Mouse (Mus musculus): Measurements from ENCODE around the gene Asb8. TPM values are rescaled to one million over a fixed set of nuclear protein-coding genes. Genes with fewer than 3 reads are reported as not detected.

Asb8 gene
- polyA plus RNA-seq, 2 experiments from 2014 or later: 33.5 to 40.1 TPM

- no peak for ATAC-seq
Measured at GRCm38 (mm10) chr15:98114852-98115778, 50.3 kb downstream of the Asb8 start.

GRCm38 (mm10) chr15:98114098-98114851, 51.1 kb downstream of the Asb8 start:
- no peak for ATAC-seq

- ATAC-seq: no peak
Measured at GRCm38 (mm10) chr15:98111791-98112190, 53.6 kb downstream of the Asb8 start.

- ATAC-seq: peak; percentile 99
Measured at GRCm38 (mm10) chr15:98108297-98109152, 56.9 kb downstream of the Asb8 start.

- peak; percentile 4 for ATAC-seq
Measured at GRCm38 (mm10) chr15:98107703-98108296, 57.6 kb downstream of the Asb8 start.

GRCm38 (mm10) chr15:98107230-98107629, 58.2 kb downstream of the Asb8 start:
- no peak for ATAC-seq

- no peak for ATAC-seq
Measured at GRCm38 (mm10) chr15:98106506-98106905, 58.9 kb downstream of the Asb8 start.

GRCm38 (mm10) chr15:98102401-98102800, 63.0 kb downstream of the Asb8 start:
- no peak for ATAC-seq

- ATAC-seq: no peak
Measured at GRCm38 (mm10) chr15:98098519-98098918, 66.9 kb downstream of the Asb8 start.

- ATAC-seq: no peak
Measured at GRCm38 (mm10) chr15:98096957-98097356, 68.5 kb downstream of the Asb8 start.

GRCm38 (mm10) chr15:98094905-98095304, 70.5 kb downstream of the Asb8 start:
- ATAC-seq: no peak

DNA sequence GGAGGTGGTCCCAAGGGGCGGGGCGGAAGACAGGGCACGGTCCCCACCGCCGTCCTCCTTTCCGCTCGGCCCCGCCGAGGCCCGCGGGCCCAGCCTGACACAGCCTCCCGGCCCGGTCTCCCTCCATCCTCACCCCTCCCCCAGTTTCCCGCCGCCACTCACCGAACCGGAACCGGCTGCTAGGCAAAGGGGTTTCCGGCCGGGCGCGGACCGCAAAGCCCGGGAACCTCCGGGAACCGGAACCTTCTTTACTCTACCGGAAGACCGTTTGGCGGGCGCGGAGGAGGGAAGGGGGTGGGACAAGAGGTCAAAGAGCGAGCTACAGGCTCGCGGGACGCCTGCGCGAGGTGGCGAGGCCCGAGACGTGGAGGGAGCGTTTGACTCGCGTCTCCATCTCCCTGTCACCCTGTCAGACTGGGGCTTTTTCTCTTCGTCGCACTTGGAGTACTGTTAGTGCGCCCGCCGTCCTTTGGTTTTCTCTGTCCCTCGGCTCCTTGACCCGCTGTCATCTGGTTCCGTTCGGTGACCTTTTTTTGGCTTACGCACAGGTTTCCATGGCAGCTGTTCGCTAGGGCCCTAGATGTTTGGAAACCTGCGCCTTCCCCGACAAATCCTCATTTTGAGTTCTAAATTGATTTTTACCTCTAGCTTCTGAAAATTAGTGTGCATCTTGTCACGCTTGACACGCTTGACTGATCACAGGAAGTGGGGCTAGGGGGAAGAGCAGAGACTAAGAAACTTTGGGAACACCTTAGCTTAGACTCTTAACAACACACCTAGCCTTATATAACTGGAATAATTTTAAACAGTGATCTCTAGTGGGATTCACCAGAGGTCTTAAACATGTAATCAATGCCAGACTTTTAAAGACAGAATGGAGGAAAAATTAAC, 72.1 kb downstream of the Asb8 start, which contains the start of gene Senp1:
Senp1 (minus strand) TSS at position 624 of the 891 bp plus-strand sequence.
- ATAC-seq: peak; percentile 69

DNA sequence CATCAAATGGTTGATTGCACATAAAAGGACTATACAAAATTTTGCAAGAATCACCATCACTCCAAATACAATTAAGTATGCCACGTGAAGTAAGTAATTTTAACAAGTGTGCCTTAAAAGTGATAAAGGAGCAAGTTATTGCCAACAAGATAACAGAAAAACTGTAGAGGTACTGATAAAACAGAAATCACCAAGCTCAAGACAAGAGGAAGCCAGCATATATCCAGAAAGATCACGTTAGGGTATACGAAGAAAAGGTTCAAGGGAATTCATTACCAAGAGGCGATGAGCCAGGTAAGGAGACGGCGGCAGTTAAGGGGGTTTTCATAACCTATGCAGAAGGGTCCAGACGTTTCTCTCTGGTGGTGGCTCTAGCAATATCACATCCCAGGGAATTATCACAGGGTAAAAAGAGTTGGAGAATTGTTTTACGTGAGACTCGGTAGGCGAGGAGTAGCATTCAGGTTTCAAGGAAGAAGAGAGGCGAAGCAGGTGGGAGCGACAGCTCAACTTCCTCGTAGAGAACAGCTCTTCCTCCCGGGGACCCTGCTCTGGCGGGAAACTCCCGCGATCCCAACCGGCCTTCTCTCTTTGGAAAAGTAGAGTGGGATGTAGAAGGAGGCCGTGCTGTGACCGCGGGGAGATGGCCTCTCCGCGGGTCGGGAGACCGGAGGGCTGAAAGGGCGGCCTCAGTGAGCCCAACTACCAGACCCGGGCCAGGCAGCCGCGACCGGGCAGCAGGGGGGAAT, 72.9 kb downstream of the Asb8 start, which contains the start of gene Pfkm:
Pfkm (plus strand) TSS at position 218 of the 749 bp plus-strand sequence.
- no peak for ATAC-seq

- no peak for ATAC-seq
Measured at GRCm38 (mm10) chr15:98091841-98092240, 73.6 kb downstream of the Asb8 start.

DNA sequence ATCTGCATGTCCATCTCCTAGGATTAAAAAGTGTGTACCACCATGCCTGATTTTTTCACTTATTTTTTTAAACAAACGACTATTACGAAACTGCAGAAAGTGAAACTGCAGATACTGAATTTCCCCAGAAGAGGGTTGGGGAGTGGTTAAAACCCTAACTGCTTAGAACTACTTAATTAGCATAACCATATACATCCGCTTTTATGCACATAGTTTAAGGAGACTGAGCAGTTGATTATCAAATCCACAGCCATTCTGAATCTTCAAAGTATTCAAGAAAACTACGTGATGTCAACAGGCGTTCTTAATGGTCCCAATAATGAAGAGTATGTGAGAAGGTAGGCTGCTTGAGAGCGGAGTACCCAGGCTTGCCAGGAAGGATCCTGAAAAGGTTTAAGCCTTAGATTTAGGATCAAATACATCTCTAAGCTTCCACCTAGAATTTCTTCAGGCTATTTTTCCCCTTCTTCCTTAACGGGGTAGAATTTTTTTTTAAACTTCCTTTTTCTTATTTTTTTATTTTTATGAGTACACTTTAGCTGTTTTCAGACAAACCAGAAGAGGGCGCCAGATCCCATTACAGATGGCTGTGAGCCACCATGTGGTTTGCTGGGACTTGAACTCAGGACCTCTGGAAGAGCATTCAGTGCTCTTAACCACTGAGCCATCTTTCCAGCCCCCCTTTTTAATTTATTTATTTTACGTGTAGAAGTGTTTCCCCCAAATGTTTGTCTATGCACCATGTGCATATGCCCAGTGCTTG, 75.8 kb downstream of the Asb8 start:
- peak; percentile 83 for ATAC-seq

DNA sequence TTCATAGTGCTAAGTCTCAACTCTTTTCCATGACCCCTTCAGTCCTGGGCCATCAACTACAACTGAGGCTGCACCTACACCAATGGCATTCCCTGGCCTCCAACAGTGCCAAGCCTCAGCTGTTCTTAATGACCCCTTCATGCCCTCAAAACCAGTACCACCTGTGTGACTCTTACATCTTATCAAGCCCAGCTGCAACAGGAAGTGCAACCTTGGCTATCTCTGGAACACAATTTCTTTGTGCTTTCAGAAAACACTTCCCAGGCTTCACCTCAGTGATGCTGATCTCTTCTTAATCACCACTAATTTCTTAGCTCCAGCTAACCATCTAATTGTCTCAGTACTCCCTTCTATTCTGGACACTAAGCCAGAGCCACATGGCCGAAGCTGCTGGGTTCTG, 76.5 kb downstream of the Asb8 start:
- ATAC-seq: no peak

Measured in CD4-positive, CD25-positive, alpha-beta regulatory T cell, adult 4 months (primary cell).